Mouse (Mus musculus) right cerebral cortex, adult 18-20 months (tissue): ENCODE measurements around the gene Neurod6.
"Not testable (repeated sequence)": the region's sequence is repeated elsewhere in the genome, so short reads cannot be mapped to it uniquely, and the experiment has no call there.

Experiments
- DNase-seq: peaks from one replicate; pipeline ENCODE4 v3.0.0; 2022; ENCODE audit warnings: mixed read lengths

Gene Neurod6

GRCm38 (mm10) chr6:55680974-55681373 is at the start of gene Neurod6:
Gene Neurod6, minus strand, starts transcription at chr6:55681263.
- peak; percentile 81 for DNase-seq

- DNase-seq = peak; percentile 76
Observed at GRCm38 (mm10) chr6:55717209-55717608, 36.1 kb upstream of the Neurod6 start.

GRCm38 (mm10) chr6:55715446-55715845 is 34.4 kb upstream of the Neurod6 start:
- DNase-seq = no peak

DNA sequence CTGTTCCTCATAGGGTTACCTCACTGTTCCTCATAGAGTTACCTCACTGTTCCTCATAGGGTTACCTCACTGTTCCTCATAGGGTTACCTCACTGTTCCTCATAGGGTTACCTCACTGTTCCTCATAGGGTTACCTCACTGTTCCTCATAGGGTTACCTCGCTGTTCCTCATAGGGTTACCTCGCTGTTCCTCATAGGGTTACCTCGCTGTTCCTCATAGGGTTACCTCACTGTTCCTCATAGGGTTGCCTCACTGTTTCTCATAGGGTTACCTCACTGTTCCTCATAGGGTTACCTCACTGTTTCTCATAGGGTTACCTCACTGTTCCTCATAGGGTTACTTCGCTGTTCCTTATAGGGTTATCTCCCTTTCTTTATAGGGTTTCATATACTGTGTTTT is 29.9 kb upstream of the Neurod6 start:
- DNase-seq = not testable (repeated sequence)

DNA sequence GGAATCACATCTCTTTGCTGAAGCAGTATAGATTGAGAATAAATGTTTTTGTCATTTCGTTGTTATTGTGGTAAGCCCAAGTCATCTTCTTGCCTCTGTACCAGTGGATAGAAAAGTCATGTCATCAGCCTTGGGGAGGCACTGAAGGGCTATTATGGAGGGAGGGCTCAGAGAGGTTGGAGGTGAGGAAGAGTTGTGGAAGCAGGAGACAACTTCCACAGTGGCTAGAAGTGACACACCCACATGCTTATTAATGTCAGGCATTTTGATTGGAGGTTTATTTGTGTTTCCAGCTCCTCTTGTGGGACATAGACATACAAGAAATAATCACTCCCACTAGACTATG is 23.7 kb upstream of the Neurod6 start:
- no peak for DNase-seq

DNA sequence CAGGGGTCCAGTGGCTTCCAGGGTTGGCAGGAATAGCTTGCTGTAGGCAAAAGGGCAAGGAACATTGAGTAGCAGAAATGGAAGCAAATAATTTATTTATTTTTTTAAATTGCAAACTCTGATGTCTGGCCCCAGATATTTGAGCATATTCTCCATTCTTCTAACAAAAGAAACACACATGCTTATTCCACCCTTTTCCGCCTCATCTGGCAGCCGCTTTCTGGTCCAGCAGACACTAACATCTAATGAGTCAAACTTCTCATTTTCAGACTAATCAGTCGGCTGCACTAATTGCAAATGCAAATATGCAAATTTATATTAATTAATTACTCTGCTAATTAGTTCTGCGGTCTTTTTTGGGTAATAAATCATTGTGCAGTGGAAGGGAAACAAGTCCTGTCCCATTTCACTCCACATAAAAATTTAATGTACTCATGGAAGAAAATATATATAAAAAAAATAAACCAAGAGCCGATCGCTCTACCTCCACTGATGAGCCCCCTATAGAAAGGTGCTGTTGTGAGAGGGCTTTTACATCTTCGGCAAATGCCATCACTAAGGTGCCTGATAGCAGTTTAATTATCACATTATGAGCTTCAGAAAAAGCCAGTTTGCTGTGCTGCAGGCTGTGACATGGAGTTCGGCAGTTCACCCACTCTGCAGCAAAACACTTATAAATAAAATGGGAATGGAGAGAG is 23.1 kb upstream of the Neurod6 start:
- no peak for DNase-seq

- DNase-seq = no peak
Observed at GRCm38 (mm10) chr6:55700392-55701386, 19.6 kb upstream of the Neurod6 start.

GRCm38 (mm10) chr6:55690015-55690531 is 9.0 kb upstream of the Neurod6 start:
- DNase-seq = no peak

GRCm38 (mm10) chr6:55683506-55683905 is 2.4 kb upstream of the Neurod6 start:
- DNase-seq = peak; percentile 22

- DNase-seq = no peak
Observed at GRCm38 (mm10) chr6:55682886-55683285, 1.8 kb upstream of the Neurod6 start.

- no peak for DNase-seq
Observed at GRCm38 (mm10) chr6:55678571-55679185, 2.4 kb downstream of the Neurod6 start.

- DNase-seq = no peak
Observed at GRCm38 (mm10) chr6:55677326-55677725, 3.7 kb downstream of the Neurod6 start.

DNA sequence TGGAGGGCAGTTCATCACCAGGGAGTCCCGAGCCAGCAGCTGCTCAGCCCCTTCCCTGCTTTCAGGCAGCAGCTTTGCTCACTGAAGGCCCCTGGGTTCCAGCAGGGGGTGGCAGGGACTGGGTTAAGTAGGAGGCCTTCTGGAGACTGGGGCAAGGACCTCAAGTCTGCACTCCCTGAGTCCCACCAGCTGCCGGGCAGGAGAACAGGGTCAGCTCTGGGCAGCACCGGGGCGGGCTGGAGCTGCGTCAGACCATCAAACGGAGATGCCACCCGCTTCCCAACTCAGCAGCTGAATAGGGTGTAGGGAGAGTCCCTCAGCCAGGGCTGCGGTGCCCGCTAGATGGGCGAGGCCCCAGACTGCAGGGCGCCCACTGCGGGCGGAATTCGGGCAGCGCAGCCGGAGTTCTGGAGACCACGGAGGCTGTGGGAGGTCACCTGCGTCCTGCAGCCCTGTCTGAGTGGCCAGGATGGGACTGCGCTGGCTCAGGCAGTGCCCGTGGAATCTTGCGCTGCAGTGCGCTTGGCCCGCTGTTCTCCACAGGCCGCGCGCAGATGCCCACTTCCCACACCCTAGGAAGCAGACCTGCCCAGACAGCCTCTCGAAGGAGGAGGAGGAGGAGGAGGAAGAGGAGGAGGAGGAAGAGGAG is 4.3 kb downstream of the Neurod6 start:
- peak; percentile 46 for DNase-seq

GRCm38 (mm10) chr6:55676141-55676662 is 4.9 kb downstream of the Neurod6 start:
- peak; percentile 44 for DNase-seq

- DNase-seq = no peak
Observed at GRCm38 (mm10) chr6:55667801-55668200, 13.3 kb downstream of the Neurod6 start.

DNA sequence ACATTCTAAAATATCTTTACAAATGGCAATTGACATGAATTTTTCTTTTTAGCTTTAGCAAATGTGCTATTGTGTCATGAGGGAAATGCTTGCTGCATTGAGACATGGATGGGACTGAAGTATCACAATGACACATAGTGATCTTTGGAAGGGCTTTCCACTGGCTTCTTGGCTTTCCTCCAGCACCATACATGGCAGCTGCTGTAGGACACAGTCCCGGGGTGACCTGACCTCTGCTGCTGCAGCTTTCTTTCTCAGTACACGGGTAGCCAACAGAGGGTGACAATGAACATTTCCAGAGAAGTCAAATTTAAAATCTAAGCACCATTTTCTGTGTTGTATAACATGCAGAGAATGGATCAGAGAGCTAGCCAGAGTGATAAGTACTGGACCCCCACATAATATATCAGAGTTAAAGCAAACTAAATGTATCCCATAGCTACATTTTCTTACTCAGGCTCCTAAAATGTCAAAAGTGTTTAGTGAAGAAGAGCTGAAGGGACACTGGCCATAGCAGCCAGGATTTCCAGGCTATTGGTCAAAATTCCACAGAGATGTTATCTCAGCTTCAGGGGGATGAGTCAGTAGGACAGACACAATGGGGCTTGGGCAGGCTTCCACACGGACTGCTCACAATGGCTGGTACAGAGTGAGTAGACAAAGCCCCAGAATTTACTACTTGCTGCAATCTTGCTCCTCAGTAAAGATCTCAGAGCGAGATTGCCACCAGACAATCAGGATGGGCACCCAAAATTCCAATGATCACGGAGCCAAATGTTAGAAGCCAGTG is 19.7 kb downstream of the Neurod6 start:
- DNase-seq = no peak

DNA sequence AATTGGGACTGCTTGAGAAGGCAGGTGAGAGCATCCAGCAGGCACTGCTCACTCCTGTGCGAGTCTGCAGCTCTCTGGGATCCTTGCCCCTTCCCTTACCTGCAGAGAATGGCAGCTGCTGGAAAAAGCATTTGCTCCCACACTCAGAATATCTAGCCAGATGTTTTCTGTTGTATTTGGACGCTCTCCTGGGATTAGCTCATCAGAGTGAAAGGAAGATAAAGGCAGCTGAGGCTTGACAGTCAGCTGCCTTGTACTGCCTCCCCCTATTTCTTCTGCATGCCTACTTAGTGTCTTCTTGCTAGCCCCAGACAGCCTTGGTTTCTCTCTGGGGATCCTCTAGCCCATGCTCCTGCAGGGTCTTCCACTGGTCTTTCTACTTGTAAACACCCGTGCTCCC is 31.1 kb downstream of the Neurod6 start:
- DNase-seq = no peak

- no peak for DNase-seq
Observed at GRCm38 (mm10) chr6:55649581-55649980, 31.5 kb downstream of the Neurod6 start.

GRCm38 (mm10) chr6:55648886-55649285 is 32.2 kb downstream of the Neurod6 start:
- no peak for DNase-seq

GRCm38 (mm10) chr6:55647771-55648280 is 33.2 kb downstream of the Neurod6 start:
- no peak for DNase-seq

- DNase-seq = peak; percentile 21
Observed at GRCm38 (mm10) chr6:55646824-55647560, 34.1 kb downstream of the Neurod6 start.
